Mouse (Mus musculus) kidney, postnatal 4 days (tissue): ENCODE measurements around the gene Gin1.

Experiments
- DNase-seq, 2 experiments: peaks; one replicate each; pipeline ENCODE4 v3.0.0; 2021; ENCODE audit warnings: mixed read lengths in 2 of 2

Gin1 gene

GRCm38 (mm10) chr1:97769904-97770753 is at the start of gene Gin1, which contains the start of gene Ppip5k2:
Gene Gin1 (plus strand): TSS chr1:97770172.
Gene Ppip5k2 (minus strand): TSS chr1:97770411.
- DNase-seq: peak; percentile 95 to 97

- peak; percentile 18 to 31 for DNase-seq
Measured at GRCm38 (mm10) chr1:97726730-97727129, 43.2 kb upstream of the Gin1 start.

GRCm38 (mm10) chr1:97729339-97729738 is 40.6 kb upstream of the Gin1 start:
- DNase-seq: no peak

GRCm38 (mm10) chr1:97743063-97743462 is 26.9 kb upstream of the Gin1 start:
- DNase-seq: no peak

- no peak for DNase-seq
Measured at GRCm38 (mm10) chr1:97745712-97746111, 24.3 kb upstream of the Gin1 start.

- DNase-seq: no peak
Measured at GRCm38 (mm10) chr1:97746261-97746660, 23.7 kb upstream of the Gin1 start.

GRCm38 (mm10) chr1:97748163-97748562 is 21.8 kb upstream of the Gin1 start:
- no peak for DNase-seq

GRCm38 (mm10) chr1:97753216-97753615 is 16.8 kb upstream of the Gin1 start:
- no peak for DNase-seq

- no peak for DNase-seq
Measured at GRCm38 (mm10) chr1:97754392-97754791, 15.6 kb upstream of the Gin1 start.

- DNase-seq: no peak
Measured at GRCm38 (mm10) chr1:97759841-97760240, 10.1 kb upstream of the Gin1 start.

GRCm38 (mm10) chr1:97760598-97760997 is 9.4 kb upstream of the Gin1 start:
- DNase-seq: no peak

- no peak for DNase-seq
Measured at GRCm38 (mm10) chr1:97761477-97761876, 8.5 kb upstream of the Gin1 start.

GRCm38 (mm10) chr1:97765712-97766111 is 4.3 kb upstream of the Gin1 start:
- DNase-seq: peak in 1 of 2 experiments; percentile 8

GRCm38 (mm10) chr1:97768089-97768488 is 1.9 kb upstream of the Gin1 start:
- DNase-seq: no peak

- DNase-seq: no peak
Measured at GRCm38 (mm10) chr1:97768906-97769293, 1.1 kb upstream of the Gin1 start.

- DNase-seq: no peak
Measured at GRCm38 (mm10) chr1:97769294-97769903, 573 bp upstream of the Gin1 start.

GRCm38 (mm10) chr1:97771118-97771517 is 1.1 kb downstream of the Gin1 start:
- no peak for DNase-seq

GRCm38 (mm10) chr1:97771727-97772126 is 1.8 kb downstream of the Gin1 start:
- DNase-seq: no peak

GRCm38 (mm10) chr1:97773362-97773761 is 3.4 kb downstream of the Gin1 start:
- DNase-seq: no peak

GRCm38 (mm10) chr1:97773973-97774372 is 4.0 kb downstream of the Gin1 start:
- no peak for DNase-seq

GRCm38 (mm10) chr1:97781674-97782073 is 11.7 kb downstream of the Gin1 start:
- DNase-seq: no peak

- DNase-seq: no peak
Measured at GRCm38 (mm10) chr1:97784928-97785327, 15.0 kb downstream of the Gin1 start.

- no peak for DNase-seq
Measured at GRCm38 (mm10) chr1:97785685-97786393, 15.9 kb downstream of the Gin1 start.

- DNase-seq: no peak
Measured at GRCm38 (mm10) chr1:97787674-97788073, 17.7 kb downstream of the Gin1 start.
